Mouse (Mus musculus) ES-CJ7 (cell line): Measurements from ENCODE around the gene Zfp759.
A peak's percentile ranks its signal among the peaks of the same experiment; 100 is the strongest.
"Not testable (repeated sequence)": the region's sequence is repeated elsewhere in the genome, so short reads cannot be mapped to it uniquely, and the experiment has no call there.

Source experiments
- DNase-seq: peaks from one replicate; pipeline ENCODE4 v3.0.0; 2011; ENCODE audit warnings: low read depth, low spot score

Zfp759 gene

GRCm38 (mm10) chr13:67121360-67121759 is at the start of gene Zfp759:
Zfp759 (plus strand) TSS chr13:67121660.
- not testable (repeated sequence) for DNase-seq

- no peak for DNase-seq
Measured at GRCm38 (mm10) chr13:67072786-67073185, 48.7 kb upstream of the Zfp759 start.

- DNase-seq = no peak
Measured at GRCm38 (mm10) chr13:67077244-67077643, 44.2 kb upstream of the Zfp759 start.

GRCm38 (mm10) chr13:67081142-67081713 is 40.2 kb upstream of the Zfp759 start:
- peak; percentile 86 for DNase-seq

GRCm38 (mm10) chr13:67081946-67082345 is 39.5 kb upstream of the Zfp759 start:
- peak; percentile 71 for DNase-seq

- no peak for DNase-seq
Measured at GRCm38 (mm10) chr13:67090154-67090553, 31.3 kb upstream of the Zfp759 start.

- DNase-seq = no peak
Measured at GRCm38 (mm10) chr13:67097876-67098275, 23.6 kb upstream of the Zfp759 start, which contains the start of gene Zfp708. Zfp708 (minus strand) TSS chr13:67097976.

GRCm38 (mm10) chr13:67107681-67108080 is 13.8 kb upstream of the Zfp759 start:
- DNase-seq = no peak

GRCm38 (mm10) chr13:67108194-67108820 is 13.2 kb upstream of the Zfp759 start, which contains the start of gene Gm28557:
Gm28557 (minus strand) TSS chr13:67108604.
- peak; percentile 99 for DNase-seq

- no peak for DNase-seq
Measured at GRCm38 (mm10) chr13:67108821-67109206, 12.6 kb upstream of the Zfp759 start.

- peak; percentile 17 for DNase-seq
Measured at GRCm38 (mm10) chr13:67112096-67112495, 9.4 kb upstream of the Zfp759 start.

- no peak for DNase-seq
Measured at GRCm38 (mm10) chr13:67113287-67113686, 8.2 kb upstream of the Zfp759 start.

- not testable (repeated sequence) for DNase-seq
Measured at GRCm38 (mm10) chr13:67116163-67116562, 5.3 kb upstream of the Zfp759 start, which contains the start of gene Rslcan18. Rslcan18 (minus strand) TSS chr13:67116263.

- DNase-seq = no peak
Measured at GRCm38 (mm10) chr13:67124460-67124859, 3.0 kb downstream of the Zfp759 start.

- DNase-seq = not testable (repeated sequence)
Measured at GRCm38 (mm10) chr13:67127507-67127906, 6.0 kb downstream of the Zfp759 start.

- peak; percentile 92 for DNase-seq
Measured at GRCm38 (mm10) chr13:67128038-67128721, 6.7 kb downstream of the Zfp759 start.

- DNase-seq = not testable (repeated sequence)
Measured at GRCm38 (mm10) chr13:67166122-67166521, 44.7 kb downstream of the Zfp759 start.

- DNase-seq = peak; percentile 72
Measured at GRCm38 (mm10) chr13:67172991-67173722, 51.7 kb downstream of the Zfp759 start, which contains the start of gene Rsl1. Rsl1 (plus strand) TSS chr13:67173182.

GRCm38 (mm10) chr13:67173723-67174055 is 52.2 kb downstream of the Zfp759 start:
- DNase-seq = no peak
